Mouse (Mus musculus) brain, embryonic 14.5 days (tissue): ENCODE results near the gene Atxn3.

Source experiments
- CTCF ChIP-seq: fragments of 200-500 bp; IDR thresholded peaks from 2 replicates; pipeline ENCODE4 v1.5.1; 2012; ENCODE audit warnings: inconsistent platforms, mild to moderate bottlenecking, moderate library complexity, borderline replicate concordance; ENCODE audit not compliant: insufficient read depth, insufficient read length; ENCODE audit errors: extremely low read depth
- POLR2A ChIP-seq: fragments of 200-500 bp; IDR thresholded peaks from 2 replicates; pipeline ENCODE4 v1.6.1; 2012; ENCODE audit warnings: mild to moderate bottlenecking, inconsistent platforms, borderline replicate concordance; ENCODE audit not compliant: poor library complexity, insufficient read depth, insufficient read length, severe bottlenecking; ENCODE audit errors: extremely low read depth

DNA sequence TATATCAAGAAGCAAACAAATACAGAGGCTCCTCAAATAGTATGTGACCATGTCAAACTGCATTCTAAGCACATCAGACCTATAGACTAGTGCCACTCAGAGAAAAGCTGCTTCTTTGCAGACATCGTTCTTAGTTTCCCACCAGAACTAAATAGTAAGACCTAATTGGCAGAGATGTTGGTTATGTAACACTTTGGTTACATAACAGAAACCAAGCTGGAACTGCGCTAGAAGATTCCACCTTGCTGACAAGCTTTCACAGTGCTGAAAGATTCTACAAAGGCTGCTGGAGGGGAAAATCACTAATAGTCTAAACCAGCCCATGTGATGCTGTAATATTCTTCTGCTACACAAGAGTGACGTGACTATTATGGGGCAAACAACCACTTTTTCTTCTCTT, 22.8 kb downstream of the Atxn3 start:
- TF ChIP-seq CTCF (no peak), POLR2A (no peak)
